Mouse (Mus musculus) liver, postnatal 0 days (tissue): ENCODE data around the gene Msx3.

Experiments
- CTCF ChIP-seq: sonication (generic); IDR thresholded peaks from 2 replicates; pipeline ENCODE4 v1.5.1; 2016; ENCODE audit warnings: antibody characterized with exemption, low read depth
- EP300 ChIP-seq: IDR thresholded peaks from 2 replicates; pipeline ENCODE4 v1.6.1; 2016; ENCODE audit warnings: antibody characterized with exemption, low read depth, mild to moderate bottlenecking

DNA sequence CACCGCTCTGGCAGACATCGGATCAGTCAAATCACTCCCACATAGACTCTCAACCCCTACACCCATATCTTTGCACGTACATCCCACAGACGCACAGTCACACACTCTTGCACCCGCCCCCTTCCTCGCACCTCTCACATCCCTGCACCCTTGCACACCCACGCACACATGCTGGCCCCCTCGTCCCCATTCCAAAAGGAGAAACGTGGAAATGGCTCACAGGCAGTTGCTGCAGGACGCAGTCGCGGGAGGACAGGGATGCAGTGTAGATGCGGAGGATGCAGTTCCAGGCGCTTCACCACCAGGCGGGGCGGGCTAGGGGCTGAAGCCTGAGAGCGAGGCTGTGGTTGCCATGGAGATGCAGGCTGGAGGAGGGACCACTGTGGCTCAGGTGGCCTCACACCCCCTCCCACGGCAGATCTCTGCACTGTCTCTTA is 33.4 kb upstream of the Msx3 start, which contains the start of gene Caly:
- TF ChIP-seq CTCF (peak; percentile 43), EP300 (no peak)
